Mouse (Mus musculus): ENCODE data around the gene Ttll7.

The Ttll7 gene

DNA sequence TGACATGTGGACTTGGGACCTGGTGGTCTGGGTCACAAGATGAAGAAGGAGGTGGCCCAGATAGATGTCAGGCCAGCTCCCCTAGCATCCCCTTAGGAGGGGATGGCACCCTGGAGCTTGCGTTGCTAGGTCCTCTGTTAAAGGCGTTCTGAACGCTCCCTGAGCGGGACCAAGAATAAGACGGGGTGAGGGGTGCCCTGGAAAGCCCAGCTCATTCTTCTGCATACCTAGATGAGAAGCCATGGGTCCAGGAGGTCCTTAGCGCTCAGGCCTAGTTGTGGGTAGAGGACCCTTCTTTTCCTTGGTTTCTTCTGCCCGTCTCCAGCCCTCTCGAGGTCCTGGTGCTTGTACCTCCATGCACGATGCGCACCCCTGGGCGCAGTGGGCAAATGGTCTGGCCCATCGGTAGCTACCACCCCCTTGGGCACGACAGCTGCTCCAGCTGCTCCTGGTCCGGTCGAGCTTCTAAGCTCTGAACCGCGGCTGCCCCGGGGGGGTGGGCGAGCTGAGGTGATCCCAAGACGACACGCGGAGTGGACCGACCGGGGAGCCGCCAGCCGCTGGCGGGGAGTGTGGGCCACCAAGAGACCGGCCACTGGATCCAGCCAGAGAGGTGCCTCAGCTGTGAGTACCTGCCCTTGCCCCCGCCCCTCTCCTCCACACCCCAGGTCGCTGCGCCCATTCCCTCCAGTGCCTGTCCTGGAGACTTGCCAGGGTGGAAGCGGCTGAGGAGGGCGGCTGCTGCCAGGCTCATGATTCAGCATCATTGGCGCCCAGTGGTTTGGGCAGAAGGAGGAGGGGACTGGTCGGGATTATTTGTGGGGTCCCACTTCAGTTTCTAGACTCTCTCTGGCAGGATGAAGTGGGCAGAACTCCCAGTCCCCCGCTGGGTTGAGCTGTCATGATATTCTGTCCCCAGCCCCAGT is at the start of gene Ttll7:
TSS of gene Ttll7 (plus strand) at position 402 of the 926 bp plus-strand sequence.
- peak; percentile 90 for DNase-seq (ENCODE audit: low spot score in 2 of 2)

DNA sequence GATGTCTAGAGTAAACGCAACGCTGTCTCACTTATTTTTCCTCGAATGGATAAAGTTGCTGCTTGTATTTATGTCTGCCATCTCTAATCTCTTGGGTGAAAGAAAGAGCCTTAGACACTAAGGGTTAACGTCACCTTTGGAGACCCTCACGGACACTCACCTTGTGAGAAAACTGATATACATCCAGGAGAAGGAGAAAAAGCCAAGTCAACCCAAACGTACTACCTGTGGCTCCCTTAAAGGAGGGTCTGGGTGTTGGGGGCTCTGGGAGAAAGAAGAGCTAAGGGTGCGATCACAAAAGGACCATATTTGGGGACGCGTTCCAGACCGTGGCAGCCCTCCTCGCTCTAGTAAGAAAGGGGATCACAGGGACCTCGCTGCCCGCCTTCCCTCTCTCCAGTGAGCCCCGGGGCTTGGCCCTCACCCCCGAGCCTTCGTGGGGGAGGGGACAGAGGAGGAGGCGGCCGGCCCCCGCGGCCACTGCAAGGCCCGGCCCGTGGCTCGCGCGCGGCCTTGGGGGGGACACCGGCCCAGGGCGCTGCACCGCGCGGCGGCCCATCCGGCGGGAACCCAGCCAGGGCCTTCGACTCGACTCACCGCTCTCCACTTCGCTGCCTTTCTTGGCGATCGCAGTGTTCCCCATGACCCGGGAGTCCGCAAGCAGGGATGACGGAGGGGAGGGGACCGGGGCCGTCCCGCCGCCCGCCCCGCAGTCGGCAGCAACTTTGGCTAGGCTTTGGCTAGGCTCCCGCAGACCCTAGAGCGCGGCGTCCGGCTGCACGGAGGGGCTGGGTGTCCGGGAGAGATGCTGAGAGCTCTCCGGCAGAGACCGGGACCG is 39.9 kb upstream of the Ttll7 start:
- DNase-seq (ENCODE audit: low spot score in 2 of 2): no peak

DNA sequence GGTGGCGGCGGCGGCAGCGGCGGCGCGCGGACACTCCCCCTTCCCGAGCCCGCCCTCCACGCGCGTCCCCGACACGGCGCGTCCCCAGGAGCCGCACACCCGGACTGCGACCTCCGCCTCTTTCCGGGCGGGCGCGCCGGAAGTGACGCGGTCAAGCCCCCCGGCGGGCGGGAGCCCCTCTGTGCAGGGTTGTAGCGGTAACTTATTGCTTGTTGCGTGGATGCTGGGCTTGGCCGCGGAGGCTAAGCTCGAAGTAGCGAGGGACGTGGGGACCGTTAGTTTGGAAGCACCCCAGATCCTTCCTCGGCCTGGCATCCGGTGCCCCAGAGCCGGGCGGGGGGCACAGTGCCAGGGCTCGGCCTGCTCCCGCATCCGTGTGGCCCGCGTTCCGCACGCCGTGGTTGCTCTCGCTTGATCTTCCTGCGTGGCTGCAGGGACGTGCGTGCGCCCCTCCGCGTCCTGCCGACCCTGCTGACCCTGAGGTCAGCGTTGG is 39.2 kb upstream of the Ttll7 start, which contains the start of gene Prkacb:
TSS of gene Prkacb (minus strand) at position 90 of the 493 bp plus-strand sequence.
- peak; percentile 83 to 89 for DNase-seq (ENCODE audit: low spot score in 2 of 2)

DNA sequence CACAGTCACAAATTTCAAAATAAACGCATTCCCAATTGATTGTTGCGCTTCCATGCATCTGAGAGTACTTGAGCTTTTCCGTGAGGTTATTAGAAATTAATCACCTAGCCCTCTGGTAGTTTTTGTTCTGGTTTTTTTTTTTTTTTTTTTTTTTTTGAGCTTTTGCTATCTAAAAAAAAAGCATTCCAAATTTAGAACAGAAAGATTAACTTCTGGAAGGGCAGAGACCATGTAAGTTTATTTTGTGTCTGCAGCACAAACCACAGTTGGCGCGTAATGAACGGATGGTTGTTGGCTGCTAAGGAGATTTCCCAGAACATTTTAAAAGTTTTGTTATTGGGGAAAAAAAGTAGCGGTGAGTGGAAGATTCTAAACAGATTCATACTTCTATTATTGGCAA is 38.5 kb upstream of the Ttll7 start:
- DNase-seq (ENCODE audit: low spot score in 2 of 2): no peak

DNA sequence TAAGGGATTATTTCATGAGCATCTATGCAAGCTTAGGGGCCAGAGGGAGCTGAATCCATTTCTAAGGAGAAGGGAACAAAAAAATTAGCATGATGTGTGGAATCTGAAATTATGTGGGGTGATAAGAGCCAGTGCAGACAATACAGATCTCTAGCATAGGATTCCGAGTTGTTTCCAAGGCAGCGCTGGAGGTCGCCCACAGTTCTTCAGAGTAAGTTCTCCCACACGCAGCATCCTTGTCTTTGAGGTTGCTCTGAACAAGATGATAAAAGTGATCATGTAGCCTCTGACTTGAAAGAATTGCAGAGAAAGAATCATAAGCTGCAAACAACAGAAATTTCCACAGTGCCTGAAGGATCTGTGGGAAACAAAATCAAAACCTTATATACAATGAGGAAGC is 31.4 kb upstream of the Ttll7 start:
- DNase-seq (ENCODE audit: low spot score in 2 of 2): peak; percentile 14 to 16

DNA sequence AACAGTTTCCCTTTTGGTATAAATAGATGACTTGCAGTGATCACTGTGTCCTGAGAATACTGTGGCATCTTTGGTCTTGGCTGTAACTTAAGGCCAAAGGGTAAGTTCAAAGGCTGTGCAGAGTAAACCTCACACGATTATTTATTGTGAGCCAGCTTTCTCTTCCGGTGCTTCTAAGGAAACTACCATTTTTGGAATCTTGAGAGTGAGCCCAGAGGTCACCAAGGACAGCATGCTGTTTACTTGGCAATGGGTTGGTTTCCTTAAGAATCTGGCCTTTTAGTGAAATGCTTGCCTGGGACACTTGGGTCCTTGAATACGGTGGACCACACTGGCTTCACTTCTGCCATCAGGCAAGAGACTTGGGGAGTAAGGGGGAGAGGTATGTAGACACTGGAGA is 9.4 kb upstream of the Ttll7 start:
- no peak for DNase-seq (ENCODE audit: low spot score in 2 of 2)

DNA sequence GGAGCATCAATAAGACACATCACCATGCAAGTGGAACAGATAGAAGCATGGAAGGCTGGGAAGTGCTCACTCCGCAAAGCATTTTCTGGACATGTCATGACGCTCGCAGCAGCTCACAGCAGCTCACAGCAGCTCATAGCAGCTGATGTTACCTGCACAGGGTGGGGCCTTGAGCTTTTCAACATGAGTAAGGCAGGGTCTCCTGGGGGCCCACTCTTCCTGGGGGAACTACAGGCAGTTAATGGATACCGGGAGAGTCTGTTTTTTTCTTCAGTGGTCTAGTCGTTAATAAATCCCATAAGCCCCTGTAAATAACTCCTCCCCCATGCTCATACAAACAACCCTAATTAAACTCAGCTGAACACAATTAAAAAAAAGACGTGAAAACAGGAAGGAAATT is 8.7 kb upstream of the Ttll7 start:
- DNase-seq (ENCODE audit: low spot score in 2 of 2): no peak

DNA sequence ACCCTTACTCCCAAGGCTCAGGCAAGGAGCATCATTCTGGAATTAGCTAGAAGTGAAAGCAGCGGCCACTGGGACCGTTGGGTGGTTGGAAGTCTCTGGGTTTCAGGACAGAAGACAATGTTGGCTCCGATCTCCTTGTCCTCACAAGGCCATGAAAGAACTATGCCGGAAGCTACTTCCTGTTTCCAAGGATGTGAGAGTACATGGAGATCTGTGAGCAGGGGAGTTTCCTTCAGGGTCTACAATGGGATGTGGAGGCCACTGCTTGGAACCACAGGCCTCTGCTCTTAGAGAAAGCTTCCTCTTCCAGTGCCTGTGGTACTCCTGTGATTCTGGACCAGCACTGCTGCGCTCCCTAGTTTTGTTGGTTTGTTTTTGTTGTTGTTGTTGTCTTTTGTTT is 5.9 kb upstream of the Ttll7 start:
- DNase-seq (ENCODE audit: low spot score in 2 of 2): no peak

DNA sequence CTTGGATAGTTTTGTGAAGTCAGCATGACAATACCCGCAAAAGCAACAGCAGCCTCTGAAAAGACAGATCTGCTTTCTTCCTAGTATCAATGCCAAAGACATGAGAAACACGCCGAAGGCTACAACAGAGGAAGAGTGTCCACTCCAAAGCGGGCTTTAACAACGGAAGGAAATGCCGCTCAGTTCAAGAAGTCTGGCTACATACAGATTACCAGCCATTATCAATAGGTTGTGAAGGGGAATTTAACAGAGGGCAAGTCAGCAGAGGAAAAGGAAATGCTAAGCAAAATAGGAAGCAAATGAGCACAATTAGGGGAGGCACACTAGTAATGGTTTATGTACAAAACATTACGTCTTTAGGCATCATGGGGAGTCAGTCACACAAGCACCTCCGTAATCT is 4.1 kb upstream of the Ttll7 start:
- DNase-seq (ENCODE audit: low spot score in 2 of 2): no peak

DNA sequence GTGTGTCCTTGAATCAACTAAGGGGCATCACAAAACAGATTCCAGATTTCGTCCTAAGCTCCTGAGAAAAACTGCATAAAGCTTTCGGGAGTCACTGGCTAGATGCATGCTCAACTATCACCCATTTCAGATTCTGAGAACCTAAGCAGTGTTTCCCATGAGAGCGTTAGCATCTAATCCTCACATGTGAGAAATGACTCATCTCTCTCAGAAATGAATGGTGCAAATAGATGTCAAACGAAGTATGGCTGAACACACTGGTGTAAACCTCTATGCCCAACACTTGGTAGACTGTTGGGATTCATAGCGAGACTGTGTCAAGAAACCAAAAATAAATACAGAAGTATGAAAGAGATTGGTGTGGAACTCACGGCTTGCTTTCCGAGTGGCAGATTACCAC is 2.8 kb upstream of the Ttll7 start:
- DNase-seq (ENCODE audit: low spot score in 2 of 2): no peak

DNA sequence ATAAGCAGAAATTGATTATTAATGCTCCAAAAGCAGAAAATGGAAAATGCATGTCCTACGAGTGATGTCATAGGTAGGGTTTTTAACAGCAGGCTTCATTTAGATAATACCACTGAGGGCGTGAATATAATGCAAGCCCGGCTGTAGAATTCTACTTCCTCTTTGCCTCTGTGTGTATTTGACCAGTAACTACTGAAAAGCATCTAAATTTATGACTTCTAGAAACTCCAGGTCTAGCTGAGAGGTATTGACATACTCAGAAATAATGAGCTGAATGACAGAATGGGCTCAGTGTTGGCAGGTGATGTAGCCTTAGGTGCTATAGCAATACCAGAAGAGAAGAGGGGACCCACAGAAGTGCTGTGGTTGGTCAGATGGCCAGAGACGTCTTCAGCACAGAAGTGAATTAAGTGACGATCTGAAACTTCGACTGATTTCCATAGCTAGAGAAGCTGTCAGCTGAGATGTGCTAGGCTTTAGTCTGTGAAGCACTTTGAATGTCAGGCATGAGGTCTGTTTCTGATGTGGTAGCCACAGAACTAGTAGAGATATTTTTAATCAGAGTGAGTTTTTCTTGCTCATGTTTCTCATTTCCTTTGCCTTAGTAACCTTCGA is 2.4 kb downstream of the Ttll7 start:
- DNase-seq (ENCODE audit: low spot score in 2 of 2): no peak

DNA sequence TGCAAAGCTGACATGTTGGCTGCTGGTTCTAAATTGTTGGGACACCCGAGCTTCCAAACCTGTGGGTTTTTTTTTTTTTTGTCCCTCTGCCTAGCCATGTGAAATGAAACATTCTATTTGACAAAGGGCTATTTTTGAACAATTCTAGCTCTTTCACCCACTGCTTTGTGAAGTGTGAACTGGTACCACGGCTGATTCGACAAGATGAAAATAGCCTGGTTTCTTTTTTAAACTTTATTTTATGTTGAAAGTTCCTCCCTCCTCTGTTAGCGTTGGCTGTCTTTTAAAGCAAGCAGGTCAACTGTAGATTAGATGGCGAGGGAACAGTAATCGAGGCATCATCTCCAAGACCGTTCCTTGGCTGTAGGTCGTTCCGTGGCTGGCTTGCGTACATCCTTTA is 5.2 kb downstream of the Ttll7 start:
- DNase-seq (ENCODE audit: low spot score in 2 of 2): peak; percentile 27

DNA sequence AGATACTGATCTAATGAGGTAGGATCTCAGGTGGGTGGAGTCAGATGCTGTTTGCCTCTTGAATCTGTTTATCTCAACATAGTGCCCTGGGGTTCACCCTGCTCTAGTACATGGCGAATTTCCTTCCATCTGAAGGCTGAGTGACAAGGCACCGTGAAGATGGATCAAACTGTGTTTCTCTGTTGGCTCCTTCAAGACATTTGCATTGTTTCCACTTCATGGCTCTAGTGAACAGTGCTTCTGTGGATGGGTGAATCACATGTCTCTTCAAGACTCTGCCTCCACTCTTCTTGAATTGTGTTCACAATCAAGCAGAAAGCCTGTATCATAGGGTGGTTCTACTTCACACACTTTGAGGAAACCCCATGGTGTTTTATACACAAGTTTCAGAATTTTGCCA is 8.1 kb downstream of the Ttll7 start:
- DNase-seq (ENCODE audit: low spot score in 2 of 2): no peak

DNA sequence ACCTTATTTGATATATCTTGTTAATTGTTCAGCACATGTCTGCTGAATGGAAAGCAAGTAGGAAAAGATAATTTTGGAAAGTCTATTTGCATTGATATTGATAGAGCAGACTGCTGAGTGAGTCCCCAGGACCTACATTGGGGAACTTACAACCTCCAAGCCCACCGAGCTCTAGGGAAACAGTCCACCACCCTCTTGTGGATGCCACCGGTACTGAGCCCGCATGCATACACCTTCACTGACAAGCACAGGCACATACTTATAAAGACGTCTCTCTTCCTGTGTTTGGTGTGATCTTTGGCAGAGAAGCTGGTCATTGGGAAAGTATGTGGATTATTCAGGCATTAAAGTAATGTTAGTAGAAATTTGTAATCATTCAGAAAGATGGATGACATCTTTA is 14.4 kb downstream of the Ttll7 start:
- no peak for DNase-seq (ENCODE audit: low spot score in 2 of 2)

DNA sequence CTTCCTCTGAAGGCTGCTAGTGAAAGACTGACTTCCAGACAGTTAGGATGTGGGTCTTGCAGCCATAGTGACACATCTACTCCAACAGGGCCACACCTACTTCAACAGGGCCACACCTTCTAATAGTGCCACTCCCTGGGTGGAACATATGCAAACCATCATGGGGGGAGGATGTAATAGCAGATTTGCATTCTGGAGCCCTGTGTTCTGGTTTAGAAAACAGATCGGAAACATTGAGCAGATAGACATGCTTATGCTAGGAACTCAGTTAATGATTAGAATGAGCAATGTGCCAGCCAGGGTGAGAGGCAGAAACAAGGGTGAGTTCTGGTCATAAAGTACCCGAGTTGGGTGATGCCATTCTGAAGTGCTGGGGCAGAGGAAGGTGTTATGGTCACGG is 19.8 kb downstream of the Ttll7 start:
- DNase-seq (ENCODE audit: low spot score in 2 of 2): no peak

DNA sequence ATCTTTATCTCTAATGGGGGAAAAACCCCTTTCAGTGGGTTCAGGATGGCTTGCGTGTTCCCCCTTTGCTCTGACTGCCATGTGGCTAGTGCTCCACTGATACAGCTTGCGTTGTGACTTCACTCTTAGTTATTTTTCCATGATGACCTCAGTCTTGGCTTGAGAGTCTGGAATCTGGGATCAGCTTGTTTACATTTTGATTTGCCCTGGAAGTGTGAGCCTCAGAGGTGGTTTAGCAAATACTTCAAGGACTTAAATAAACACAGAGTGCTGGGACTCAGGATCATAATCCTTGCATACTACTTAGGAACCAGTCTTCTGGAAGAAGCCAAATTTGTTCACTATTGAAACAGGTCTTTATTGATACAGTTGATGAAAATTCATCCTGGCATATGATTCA is 23.8 kb downstream of the Ttll7 start:
- DNase-seq (ENCODE audit: low spot score in 2 of 2): no peak

DNA sequence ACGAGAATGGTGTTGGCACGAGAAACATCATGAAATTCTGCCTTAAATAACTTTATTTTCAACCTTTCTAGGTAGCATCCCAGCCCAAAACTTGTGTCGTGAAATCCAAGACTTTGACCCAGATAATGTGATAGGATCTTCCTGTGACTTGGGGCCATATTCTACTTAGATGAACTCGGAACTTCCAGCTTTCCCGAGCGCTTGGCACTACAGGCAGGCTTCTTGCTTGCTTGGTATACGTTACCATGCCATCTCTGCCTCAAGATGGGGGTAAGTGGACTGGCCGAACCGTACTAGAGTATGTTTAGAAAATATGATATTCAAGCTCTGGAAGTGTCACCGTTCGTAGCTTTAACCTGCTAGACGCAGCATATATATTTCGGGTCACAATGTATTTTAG is 41.8 kb downstream of the Ttll7 start:
- DNase-seq (ENCODE audit: low spot score in 2 of 2): no peak

DNA sequence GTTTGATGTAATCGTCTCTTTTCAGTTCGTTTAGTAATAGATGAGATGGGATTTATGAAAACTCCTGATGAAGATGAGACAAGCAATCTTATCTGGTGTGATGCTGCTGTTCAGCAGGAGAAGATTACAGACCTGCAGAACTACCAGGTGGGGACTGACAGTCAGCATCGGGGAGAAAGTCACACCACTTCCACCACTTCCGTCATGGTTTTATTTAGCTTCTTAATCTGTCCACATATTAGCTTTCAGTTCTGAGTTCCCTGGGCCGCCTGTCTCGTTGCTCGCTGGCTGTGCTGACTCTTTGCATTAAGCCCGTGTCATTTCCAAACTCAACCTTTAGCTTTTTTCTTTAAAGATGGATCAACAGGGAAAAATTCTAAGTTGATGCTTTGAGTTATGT is 44.4 kb downstream of the Ttll7 start:
- DNase-seq (ENCODE audit: low spot score in 2 of 2): no peak

DNA sequence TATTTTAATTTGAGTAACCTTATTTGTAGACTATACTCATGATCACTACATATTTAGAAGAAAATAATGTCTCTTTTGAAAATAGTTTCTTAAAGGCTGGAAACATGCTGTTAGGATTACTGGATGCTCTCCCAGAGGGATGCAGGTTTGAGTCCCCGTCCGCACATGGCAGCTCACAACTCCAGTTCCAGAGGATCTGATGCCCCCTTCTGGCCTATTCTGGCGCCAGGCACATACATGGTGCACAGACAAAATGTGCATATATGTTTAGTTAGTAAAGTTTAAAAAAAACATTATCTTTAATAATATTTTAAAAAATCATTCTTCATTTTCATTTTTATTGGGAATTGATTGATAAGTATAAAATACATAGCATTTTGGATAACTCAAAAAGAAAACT is 47.9 kb downstream of the Ttll7 start:
- DNase-seq (ENCODE audit: low spot score in 2 of 2): no peak

DNA sequence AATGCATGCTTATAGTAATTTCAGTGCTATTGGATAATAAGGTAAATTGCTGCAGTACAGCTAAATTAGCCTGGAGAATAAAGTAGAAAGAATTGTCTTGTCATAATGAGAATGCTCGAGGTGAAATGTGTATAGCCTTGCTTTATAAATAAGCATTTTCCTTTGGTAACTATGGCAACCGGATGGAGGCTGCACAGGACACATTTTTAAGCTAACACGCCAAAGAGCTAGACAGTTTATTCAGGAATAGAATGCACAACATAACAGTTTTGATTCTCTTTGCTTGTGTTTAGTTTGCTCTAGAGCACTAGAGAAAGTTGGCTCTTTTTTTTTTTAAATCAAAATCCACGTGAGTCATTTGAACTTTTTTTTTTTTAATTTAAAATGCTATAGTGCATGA is 49.6 kb downstream of the Ttll7 start:
- DNase-seq (ENCODE audit: low spot score in 2 of 2): no peak

DNA sequence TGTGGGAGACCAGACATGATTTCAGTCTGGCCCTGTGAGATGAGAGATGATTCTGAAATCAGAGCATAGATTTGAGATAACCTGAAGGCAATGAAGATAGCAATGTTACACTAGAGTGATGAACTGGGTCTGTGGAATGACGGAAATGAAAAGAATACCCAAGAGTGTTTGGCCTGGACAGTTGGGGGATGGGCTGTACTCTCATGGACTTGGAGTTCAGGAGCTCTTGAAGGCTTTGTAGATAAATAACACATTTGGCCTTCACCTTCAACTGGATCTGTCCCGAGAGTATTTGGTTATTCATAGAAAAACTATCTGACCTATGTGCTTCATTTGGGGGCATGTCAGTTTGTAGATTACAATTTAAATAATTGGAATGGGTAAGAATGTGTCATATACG is 53.4 kb downstream of the Ttll7 start:
- DNase-seq (ENCODE audit: low spot score in 2 of 2): no peak

DNA sequence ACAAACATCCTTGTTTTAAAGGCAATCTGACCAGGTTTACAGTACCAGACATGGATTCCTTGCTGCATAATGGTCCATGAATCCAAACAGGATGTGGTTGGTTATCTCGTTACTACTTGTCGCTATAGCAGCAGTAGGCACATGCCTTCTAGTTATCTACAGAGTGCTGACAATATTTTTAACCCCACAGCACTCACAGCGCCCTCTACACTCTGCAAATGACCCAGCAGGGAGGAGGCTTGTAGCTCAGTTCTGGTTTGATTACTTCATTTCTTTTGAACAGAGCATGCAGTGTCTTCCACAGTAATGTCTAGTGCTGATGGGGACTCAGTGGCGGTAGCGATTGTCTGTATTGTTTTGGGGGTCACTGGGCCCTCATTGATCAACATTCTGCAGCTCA is 56.8 kb downstream of the Ttll7 start:
- DNase-seq (ENCODE audit: low spot score in 2 of 2): no peak
